Mouse (Mus musculus) thymus, adult 2 months (tissue): ENCODE measurements around the gene Ninj1.

Source experiments
- CTCF ChIP-seq: fragments of 200-500 bp; IDR thresholded peaks from 2 replicates; pipeline ENCODE4 v1.5.1; 2012; ENCODE audit warnings: mild to moderate bottlenecking, control low read depth, low read length, moderate library complexity, borderline replicate concordance; ENCODE audit not compliant: control insufficient read depth, poor library complexity, insufficient read depth; ENCODE audit errors: extremely low read depth
- POLR2A ChIP-seq: fragments of 200-500 bp; IDR thresholded peaks from 2 replicates; pipeline ENCODE4 v1.6.1; 2012; ENCODE audit warnings: mild to moderate bottlenecking, low read length, control low read depth, moderate library complexity; ENCODE audit not compliant: control insufficient read depth, poor library complexity, insufficient read depth; ENCODE audit errors: extremely low read depth

DNA sequence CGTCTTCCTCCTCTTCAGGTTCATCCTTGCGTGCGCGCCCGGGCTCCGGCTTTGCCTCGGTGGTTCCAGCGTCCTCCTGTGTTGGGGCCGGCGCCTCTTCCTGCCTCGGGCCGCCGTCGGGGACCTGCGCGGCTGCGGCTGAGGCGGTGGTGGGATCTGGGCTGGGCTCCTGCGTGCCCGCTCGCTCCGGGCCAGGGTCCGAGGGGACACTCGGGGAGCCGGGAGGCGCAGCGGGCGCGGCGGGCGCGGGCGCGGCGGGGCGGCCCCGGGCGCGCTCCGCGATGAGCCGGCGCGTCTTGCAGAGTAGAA, 40.6 kb upstream of the Ninj1 start:
- no peak for TF ChIP-seq POLR2A
- no peak for TF ChIP-seq CTCF
